Mouse (Mus musculus) midbrain, postnatal 0 days (tissue): ENCODE measurements around the gene Pigt. TPM values are rescaled to one million over a fixed set of nuclear protein-coding genes. Genes with fewer than 3 reads are reported as not detected.

Source experiments
- ATAC-seq: fragments of 200-750 bp; cut with Nextera tagmentation; 2 replicates; pipeline ENCODE4 v1.8.0; 2017; ENCODE audit warnings: moderate number of reproducible peaks, mild to moderate bottlenecking, moderate TSS enrichment, moderate library complexity; ENCODE audit not compliant: low FRiP score
- DNase-seq: peaks from one replicate; pipeline ENCODE4 v3.0.0-alpha.2; 2015; ENCODE audit warnings: low spot score
- H3K27ac ChIP-seq: fragments of 300-500 bp; sonication (generic); 2 replicates; pipeline ENCODE4 v1.5.1; 2014; ENCODE audit warnings: low read depth, mild to moderate bottlenecking, low read length, mixed read lengths
- H3K27me3 ChIP-seq: fragments of 300-500 bp; sonication (generic); 2 replicates; pipeline ENCODE4 v1.6.1; 2014; ENCODE audit warnings: low read length, control low read depth, mixed read lengths; ENCODE audit not compliant: insufficient read depth
- H3K36me3 ChIP-seq: fragments of 300-500 bp; sonication (generic); 2 replicates; pipeline ENCODE4 v1.6.1; 2014; ENCODE audit warnings: low read length, control low read depth, mixed read lengths; ENCODE audit not compliant: insufficient read depth
- H3K4me1 ChIP-seq: fragments of 300-500 bp; sonication (generic); 2 replicates; pipeline ENCODE4 v1.6.1; 2014; ENCODE audit warnings: mild to moderate bottlenecking, control low read depth, antibody characterized with exemption, low read length, mixed read lengths; ENCODE audit not compliant: insufficient read depth
- H3K4me2 ChIP-seq: fragments of 300-500 bp; sonication (generic); 2 replicates; pipeline ENCODE4 v1.6.1; 2014; ENCODE audit warnings: low read depth, mild to moderate bottlenecking, low read length, mixed read lengths; ENCODE audit not compliant: poor library complexity, severe bottlenecking
- H3K4me3 ChIP-seq: fragments of 300-500 bp; sonication (generic); 2 replicates; pipeline ENCODE4 v1.5.1; 2014; ENCODE audit warnings: low read depth, mild to moderate bottlenecking, low read length, moderate library complexity
- H3K9ac ChIP-seq: fragments of 300-500 bp; sonication (generic); replicated peaks from 2 replicates; pipeline ENCODE4 v1.6.1; 2014; ENCODE audit warnings: mild to moderate bottlenecking, low read length, moderate library complexity, mixed read lengths; ENCODE audit not compliant: poor library complexity, severe bottlenecking
- H3K9me3 ChIP-seq: fragments of 300-500 bp; sonication (generic); 2 replicates; pipeline ENCODE4 v1.6.1; 2016; ENCODE audit warnings: low read length, control low read depth
- CTCF ChIP-seq: IDR thresholded peaks from 2 replicates; pipeline ENCODE4 v1.5.1; 2016; ENCODE audit warnings: antibody characterized with exemption, mild to moderate bottlenecking
- WGBS: fragments of 180-500 bp; shearing (Covaris S2); extraction: QIAGEN DNeasy Blood & Tissue Kit; methylation state at CpG from one replicate; pipeline ENCODE4 v1.1.7; 2014; 5-methylcytosine and 5-hydroxymethylcytosine counted together
- polyA plus RNA-seq: library from polyadenylated mRNA; unstranded; fragments of >200 nt; fragmentation: Nextera tagmentation; extraction: Ambion mirVana; gene quantifications from 2 replicates; pipeline ENCODE4 v1.2.1, GENCODE M21; 2015
- total RNA-seq: library from RNA; depleted of rRNA; stranded (reverse); fragments of >200 nt; gene quantifications from 2 replicates; pipeline ENCODE4 v1.2.3, GENCODE M21; 2014; rRNA removed

Gene Pigt
- total RNA-seq (117 and 126 TPM in 2 replicates), polyA plus RNA-seq (121 and 126 TPM in 2 replicates)

DNA sequence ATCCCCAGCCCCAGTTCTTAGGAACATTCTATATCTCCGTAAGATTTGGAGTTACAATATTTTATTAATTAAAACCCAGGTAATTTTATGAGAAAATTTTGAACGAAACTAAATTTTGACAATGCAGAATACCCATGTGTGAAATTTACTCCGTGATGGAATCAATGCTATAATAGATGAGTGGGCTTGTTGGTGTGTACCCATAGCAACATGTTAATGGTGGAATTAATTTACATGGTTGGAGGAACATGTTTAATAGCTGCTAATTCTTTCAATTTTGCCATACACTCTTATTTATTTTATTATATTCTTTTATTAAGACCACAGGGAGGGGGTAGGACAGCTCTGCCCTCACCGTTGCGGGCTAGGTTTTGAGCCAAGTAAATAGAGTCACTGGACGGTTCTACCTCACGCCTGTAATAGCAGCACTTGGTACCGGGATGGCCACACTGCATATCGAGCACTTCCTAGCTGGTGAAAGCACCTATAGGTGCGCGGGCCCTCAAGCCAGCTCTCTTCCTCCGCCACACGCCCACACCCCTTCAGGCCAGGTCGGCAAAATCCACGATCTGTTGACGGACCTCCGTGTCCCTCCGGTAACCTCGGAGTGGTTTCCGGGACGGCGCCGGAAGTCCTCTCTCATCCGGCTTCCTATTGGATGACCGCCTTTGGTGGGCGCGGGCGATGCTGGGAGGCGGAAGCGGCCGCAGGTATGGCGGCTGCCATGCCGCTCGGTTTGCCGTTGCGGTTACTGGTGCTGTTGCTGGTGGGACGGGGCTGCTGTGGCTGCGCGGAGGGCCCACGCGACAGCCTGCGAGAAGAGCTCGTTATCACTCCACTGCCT, at the start of gene Pigt:
Pigt (plus strand) TSS at position 674 of the 844 bp plus-strand sequence.
- Histone ChIP-seq H3K27me3 (no peaks in the 10 kb centered on the region), H3K4me3 (peak within 1 kb of the TSS; percentile 82), H3K9me3 (no peaks in the 10 kb centered on the region), H3K36me3 (peaks cover 21% of the 10 kb centered on the region), H3K4me1 (peaks cover 7% of the 10 kb centered on the region; the same call in 1 of the 2 replicates), H3K27ac (peak within 1 kb of the TSS; percentile 77), H3K4me2 (peak within 1 kb of the TSS; percentile 97), H3K9ac (peak within 1 kb of the TSS; percentile 63)
- peak; percentile 87 for ATAC-seq
- DNase-seq, result peak; percentile 92
- 0 out of 2 replicates have a peak, but pooled peaks have one; percentile 1 for TF ChIP-seq CTCF
- 4% methylated on average over 40 of the region's 43 CpGs for WGBS

- Histone ChIP-seq H3K9ac (no peak overlapping the region), H3K4me3 (no peak overlapping the region), H3K27me3 (no peaks in the 10 kb centered on the region), H3K4me1 (no peaks in the 10 kb centered on the region), H3K9me3 (0 out of 2 replicates have a peak, but pooled peaks cover 4% of the 10 kb centered on the region), H3K4me2 (no peak overlapping the region), H3K27ac (no peak overlapping the region), H3K36me3 (no peaks in the 10 kb centered on the region)
- ATAC-seq, result no peak
- TF ChIP-seq CTCF, result no peak
- 94% methylated on average over 1 of the region's 1 CpGs for WGBS
- DNase-seq, result no peak
Observed at GRCm38 (mm10) chr2:164448140-164448539, 49.2 kb upstream of the Pigt start.

- Histone ChIP-seq H3K4me2 (no peak overlapping the region), H3K9me3 (0 out of 2 replicates have a peak, but pooled peaks cover 4% of the 10 kb centered on the region), H3K27ac (no peak overlapping the region), H3K4me3 (no peak overlapping the region), H3K9ac (no peak overlapping the region), H3K36me3 (no peaks in the 10 kb centered on the region), H3K4me1 (no peaks in the 10 kb centered on the region), H3K27me3 (no peaks in the 10 kb centered on the region)
- WGBS, result 77% methylated on average over 5 of the region's 5 CpGs
- TF ChIP-seq CTCF, result no peak
- no peak for ATAC-seq
- no peak for DNase-seq
Observed at GRCm38 (mm10) chr2:164448921-164449320, 48.4 kb upstream of the Pigt start.

DNA sequence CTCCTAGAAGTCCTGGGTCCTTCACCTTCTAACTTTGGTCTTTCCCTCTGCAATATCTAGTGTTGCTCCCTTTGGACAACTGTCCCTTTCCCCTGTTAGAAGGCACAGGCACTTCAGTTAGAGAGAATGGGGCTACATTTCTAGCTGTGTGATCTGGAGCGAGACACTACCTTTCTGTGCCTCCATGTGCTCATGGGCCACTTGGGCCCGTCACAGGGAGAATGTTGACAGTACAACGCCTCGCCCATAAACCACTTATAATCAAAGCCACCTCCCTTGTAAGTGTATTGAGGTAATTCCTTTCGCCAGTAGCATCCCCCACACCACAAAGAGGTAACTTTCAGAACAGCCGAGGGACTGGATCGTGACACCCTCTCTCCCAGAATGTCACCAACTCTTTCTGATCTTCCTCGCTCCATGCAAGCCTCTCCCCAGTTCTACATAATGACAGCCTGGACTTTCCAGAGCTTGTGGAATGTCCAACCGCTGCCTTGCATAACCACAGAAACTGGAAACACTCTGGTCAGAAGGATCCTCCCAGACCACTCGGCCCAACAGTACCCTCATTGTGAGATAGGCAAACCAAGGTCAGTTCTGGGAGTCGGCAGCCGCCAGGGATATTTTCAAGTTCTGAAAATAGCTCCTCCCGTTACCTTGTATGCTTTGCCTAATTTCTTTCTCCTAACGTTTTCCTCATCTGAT, 47.8 kb upstream of the Pigt start:
- TF ChIP-seq CTCF, result no peak
- no peak overlapping the region for H3K4me2 ChIP-seq
- 89% methylated on average over 14 of the region's 14 CpGs for WGBS
- H3K9ac ChIP-seq, result no peak overlapping the region
- DNase-seq, result no peak
- H3K4me3 ChIP-seq, result no peak overlapping the region
- 0 out of 2 replicates have a peak, but pooled peaks cover 4% of the 10 kb centered on the region for H3K9me3 ChIP-seq
- no peak overlapping the region for H3K27ac ChIP-seq
- no peaks in the 10 kb centered on the region for H3K36me3 ChIP-seq
- no peaks in the 10 kb centered on the region for H3K27me3 ChIP-seq
- no peak for ATAC-seq
- H3K4me1 ChIP-seq, result no peaks in the 10 kb centered on the region

GRCm38 (mm10) chr2:164452000-164452676, 45.2 kb upstream of the Pigt start:
- Histone ChIP-seq H3K27me3 (no peaks in the 10 kb centered on the region), H3K9me3 (0 out of 2 replicates have a peak, but pooled peaks cover 4% of the 10 kb centered on the region), H3K9ac (no peak overlapping the region), H3K4me2 (no peak overlapping the region), H3K4me1 (no peaks in the 10 kb centered on the region), H3K36me3 (no peaks in the 10 kb centered on the region), H3K4me3 (no peak overlapping the region), H3K27ac (no peak overlapping the region)
- 57% methylated on average over 13 of the region's 13 CpGs for WGBS
- ATAC-seq (no peak), DNase-seq (no peak)
- TF ChIP-seq CTCF, result no peak
